Mouse (Mus musculus) neural tube, embryonic 15.5 days (tissue): ENCODE measurements at regions not wholly inside any gene's neighbourhood (a gene's known extent, or its start where the extent isn't known, plus 50 kb on each side); places are given as distances from the start of the nearest gene placed in this dataset.

Source experiments
- ATAC-seq: fragments of 200-750 bp; cut with Nextera tagmentation; 2 replicates; pipeline ENCODE4 v1.8.0; 2017; ENCODE audit warnings: mild to moderate bottlenecking, moderate TSS enrichment, moderate library complexity; ENCODE audit not compliant: low FRiP score
- H3K27ac ChIP-seq: fragments of 300-500 bp; sonication (generic); replicated peaks from 2 replicates; pipeline ENCODE4 v1.5.1; 2015; ENCODE audit warnings: mild to moderate bottlenecking, inconsistent platforms
- H3K27me3 ChIP-seq: fragments of 300-500 bp; sonication (generic); replicated peaks from 2 replicates; pipeline ENCODE4 v1.6.1; 2015; ENCODE audit warnings: inconsistent platforms
- H3K36me3 ChIP-seq: fragments of 300-500 bp; sonication (generic); 2 replicates; pipeline ENCODE4 v1.6.1; 2015; ENCODE audit warnings: inconsistent platforms
- H3K4me1 ChIP-seq: fragments of 300-500 bp; sonication (generic); 2 replicates; pipeline ENCODE4 v1.6.1; 2015; ENCODE audit warnings: inconsistent platforms
- H3K4me2 ChIP-seq: fragments of 300-500 bp; sonication (generic); 2 replicates; pipeline ENCODE4 v1.6.1; 2015; ENCODE audit warnings: inconsistent platforms, mild to moderate bottlenecking, moderate library complexity
- H3K4me3 ChIP-seq: fragments of 300-500 bp; sonication (generic); replicated peaks from 2 replicates; pipeline ENCODE4 v1.5.1; 2015; ENCODE audit warnings: mild to moderate bottlenecking, inconsistent platforms
- H3K9ac ChIP-seq: fragments of 300-500 bp; sonication (generic); replicated peaks from 2 replicates; pipeline ENCODE4 v1.6.1; 2015; ENCODE audit warnings: mild to moderate bottlenecking, inconsistent platforms
- H3K9me3 ChIP-seq: fragments of 300-500 bp; sonication (generic); replicated peaks from 2 replicates; pipeline ENCODE4 v1.6.1; 2016; ENCODE audit warnings: inconsistent platforms
- WGBS: fragments of 180-500 bp; shearing (Covaris S2); methylation state at CpG from one replicate; pipeline ENCODE4 v1.1.7; 2015; ENCODE audit warnings: mixed read lengths; 5-methylcytosine and 5-hydroxymethylcytosine counted together

DNA sequence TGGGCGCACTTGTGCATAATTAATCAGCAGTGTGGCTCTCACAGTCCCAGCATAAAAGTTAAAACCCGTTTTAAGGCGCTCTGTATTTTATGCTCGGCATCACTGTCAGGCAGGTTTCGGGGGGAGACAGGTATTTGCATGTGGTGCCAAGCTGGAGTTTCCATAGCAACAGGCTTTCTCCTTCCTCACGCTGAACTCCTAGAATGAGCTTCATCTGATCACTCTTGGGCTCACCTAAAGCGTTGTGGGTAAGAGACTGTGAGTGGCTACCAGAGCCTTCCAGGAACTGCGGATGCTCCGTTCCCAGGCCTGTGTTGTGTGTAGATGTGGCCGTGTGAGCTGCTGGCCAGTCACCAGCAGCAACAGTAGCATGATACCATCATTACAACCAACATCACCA, 161.5 kb downstream of the Ajap1 start:
- WGBS = 51% methylated on average over 10 of the region's 10 CpGs
- Histone ChIP-seq H3K36me3 (no peaks in the 10 kb centered on the region), H3K4me3 (no peak overlapping the region), H3K27ac (peak overlapping the region; percentile 49; the same call in 1 of the 2 replicates), H3K9me3 (no peaks in the 10 kb centered on the region), H3K9ac (no peak overlapping the region), H3K27me3 (no peaks in the 10 kb centered on the region), H3K4me1 (peaks cover 23% of the 10 kb centered on the region), H3K4me2 (no peak overlapping the region)
- ATAC-seq = peak; percentile 48; the same call in 1 of the 2 replicates

- Histone ChIP-seq H3K4me3 (no peak overlapping the region), H3K9ac (no peak overlapping the region), H3K9me3 (no peaks in the 10 kb centered on the region), H3K4me2 (no peak overlapping the region), H3K27me3 (no peaks in the 10 kb centered on the region), H3K27ac (peak overlapping the region; percentile 49), H3K36me3 (no peaks in the 10 kb centered on the region), H3K4me1 (peaks cover 21% of the 10 kb centered on the region)
- 59% methylated on average over 9 of the region's 9 CpGs for WGBS
- ATAC-seq = peak; percentile 46
Observed at GRCm38 (mm10) chr4:153320602-153321001, 162.0 kb downstream of the Ajap1 start.

GRCm38 (mm10) chr4:153316964-153317724, 165.5 kb downstream of the Ajap1 start:
- H3K4me1 ChIP-seq = peaks cover 21% of the 10 kb centered on the region
- H3K27me3 ChIP-seq = no peaks in the 10 kb centered on the region
- 84% methylated on average over 16 of the region's 16 CpGs for WGBS
- no peaks in the 10 kb centered on the region for H3K36me3 ChIP-seq
- H3K4me3 ChIP-seq = no peak overlapping the region
- H3K9ac ChIP-seq = no peak overlapping the region
- H3K4me2 ChIP-seq = no peak overlapping the region
- no peaks in the 10 kb centered on the region for H3K9me3 ChIP-seq
- no peak for ATAC-seq
- no peak overlapping the region for H3K27ac ChIP-seq

GRCm38 (mm10) chr4:153316519-153316918, 166.1 kb downstream of the Ajap1 start:
- WGBS = 74% methylated on average over 4 of the region's 4 CpGs

GRCm38 (mm10) chr4:153313961-153314360, 168.7 kb downstream of the Ajap1 start:
- Histone ChIP-seq H3K4me2 (no peak overlapping the region), H3K9me3 (no peaks in the 10 kb centered on the region), H3K36me3 (no peaks in the 10 kb centered on the region), H3K4me1 (peaks cover 6% of the 10 kb centered on the region; the same call in 1 of the 2 replicates), H3K9ac (no peak overlapping the region), H3K27me3 (no peaks in the 10 kb centered on the region), H3K4me3 (no peak overlapping the region), H3K27ac (no peak overlapping the region)
- 85% methylated on average over 12 of the region's 12 CpGs for WGBS
- no peak for ATAC-seq

More at GRCm38 (mm10) chr4:153316519-153316918, 166.1 kb downstream of the Ajap1 start:
- ATAC-seq = no peak
- Histone ChIP-seq H3K9ac (no peak overlapping the region), H3K4me3 (no peak overlapping the region), H3K36me3 (no peaks in the 10 kb centered on the region), H3K9me3 (no peaks in the 10 kb centered on the region), H3K27ac (no peak overlapping the region), H3K4me2 (no peak overlapping the region), H3K27me3 (no peaks in the 10 kb centered on the region), H3K4me1 (peaks cover 17% of the 10 kb centered on the region)

DNA sequence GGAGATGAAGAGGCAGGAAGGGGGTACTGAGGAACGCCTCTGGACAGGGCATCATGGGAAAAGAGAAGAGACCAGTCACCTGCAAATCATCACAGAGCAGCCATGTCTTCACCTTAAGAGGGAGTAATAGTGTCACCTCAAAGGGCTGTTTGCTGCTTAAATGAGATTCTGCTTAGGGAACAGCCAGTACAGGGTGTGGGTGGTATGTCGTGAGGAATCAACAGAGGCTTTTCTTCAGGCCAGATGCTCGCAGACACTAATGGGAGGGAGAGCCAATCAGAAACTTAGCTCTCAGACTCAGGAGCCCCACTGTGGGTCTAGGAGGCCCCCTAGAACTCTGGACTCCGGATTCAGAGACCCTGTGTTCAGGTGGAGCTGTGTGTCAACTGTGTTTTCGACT, 171.0 kb downstream of the Ajap1 start:
- ATAC-seq = no peak
- 63% methylated on average over 5 of the region's 5 CpGs for WGBS

GRCm38 (mm10) chr4:153310641-153311040, 172.0 kb downstream of the Ajap1 start:
- Histone ChIP-seq H3K36me3 (no peaks in the 10 kb centered on the region), H3K27me3 (no peaks in the 10 kb centered on the region), H3K9ac (no peak overlapping the region), H3K9me3 (no peaks in the 10 kb centered on the region), H3K4me1 (no peaks in the 10 kb centered on the region), H3K4me2 (no peak overlapping the region), H3K27ac (no peak overlapping the region), H3K4me3 (no peak overlapping the region)
- no peak for ATAC-seq
- WGBS = 57% methylated on average over 2 of the region's 2 CpGs

More for the DNA sequence above, 171.0 kb downstream of the Ajap1 start:
- H3K4me1 ChIP-seq = peaks cover 5% of the 10 kb centered on the region; the same call in 1 of the 2 replicates
- H3K4me2 ChIP-seq = no peak overlapping the region
- no peaks in the 10 kb centered on the region for H3K36me3 ChIP-seq
- H3K27me3 ChIP-seq = no peaks in the 10 kb centered on the region
- H3K27ac ChIP-seq = no peak overlapping the region
- no peak overlapping the region for H3K9ac ChIP-seq
- H3K9me3 ChIP-seq = no peaks in the 10 kb centered on the region
- H3K4me3 ChIP-seq = no peak overlapping the region

- peaks cover 14% of the 10 kb centered on the region; the same call in 1 of the 2 replicates for H3K4me1 ChIP-seq
- no peaks in the 10 kb centered on the region for H3K9me3 ChIP-seq
- ATAC-seq = no peak
- H3K27me3 ChIP-seq = no peaks in the 10 kb centered on the region
- H3K4me3 ChIP-seq = no peak overlapping the region
- H3K4me2 ChIP-seq = no peak overlapping the region
- no peak overlapping the region for H3K27ac ChIP-seq
- 37% methylated on average over 5 of the region's 5 CpGs for WGBS
- no peaks in the 10 kb centered on the region for H3K36me3 ChIP-seq
- no peak overlapping the region for H3K9ac ChIP-seq
Observed at GRCm38 (mm10) chr4:153303521-153303920, 179.1 kb downstream of the Ajap1 start.

- Histone ChIP-seq H3K4me3 (no peak overlapping the region), H3K4me1 (peaks cover 14% of the 10 kb centered on the region; the same call in 1 of the 2 replicates), H3K4me2 (no peak overlapping the region), H3K9ac (no peak overlapping the region), H3K9me3 (no peaks in the 10 kb centered on the region), H3K27ac (no peak overlapping the region), H3K27me3 (no peaks in the 10 kb centered on the region), H3K36me3 (no peaks in the 10 kb centered on the region)
- ATAC-seq = no peak
- WGBS = 76% methylated on average over 4 of the region's 4 CpGs
Observed at GRCm38 (mm10) chr4:153302855-153303254, 179.8 kb downstream of the Ajap1 start.

GRCm38 (mm10) chr4:153298277-153298676, 184.3 kb downstream of the Ajap1 start:
- H3K27me3 ChIP-seq = no peaks in the 10 kb centered on the region
- H3K4me2 ChIP-seq = no peak overlapping the region
- WGBS = 54% methylated on average over 5 of the region's 5 CpGs
- H3K4me3 ChIP-seq = no peak overlapping the region
- H3K27ac ChIP-seq = no peak overlapping the region
- H3K36me3 ChIP-seq = no peaks in the 10 kb centered on the region
- ATAC-seq = no peak
- no peaks in the 10 kb centered on the region for H3K9me3 ChIP-seq
- H3K4me1 ChIP-seq = peaks cover 23% of the 10 kb centered on the region
- no peak overlapping the region for H3K9ac ChIP-seq

DNA sequence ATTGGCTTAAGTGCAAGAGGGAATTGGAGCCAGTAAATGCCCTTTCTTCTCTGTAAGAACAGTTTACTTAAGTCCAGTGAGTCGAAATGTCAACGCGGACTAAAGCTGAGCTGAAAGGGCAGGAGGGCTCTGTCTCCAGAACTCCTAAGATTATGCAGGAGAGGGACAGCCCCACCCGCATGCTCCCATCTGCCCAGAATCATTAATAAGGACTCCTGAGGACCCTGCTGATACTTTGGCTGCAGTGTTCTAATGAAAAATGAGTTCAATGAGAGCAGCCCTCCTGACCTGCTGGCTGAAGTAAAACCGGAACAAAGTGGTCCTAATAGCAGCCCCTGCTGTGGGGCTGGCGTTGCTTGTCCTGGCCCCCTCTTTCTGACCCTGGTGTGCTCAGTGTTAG, 187.8 kb downstream of the Ajap1 start:
- H3K9me3 ChIP-seq = no peaks in the 10 kb centered on the region
- no peak overlapping the region for H3K4me2 ChIP-seq
- no peak overlapping the region for H3K9ac ChIP-seq
- no peak for ATAC-seq
- 29% methylated on average over 6 of the region's 6 CpGs for WGBS
- H3K4me3 ChIP-seq = no peak overlapping the region
- peaks cover 34% of the 10 kb centered on the region for H3K4me1 ChIP-seq
- no peak overlapping the region for H3K27ac ChIP-seq
- no peaks in the 10 kb centered on the region for H3K27me3 ChIP-seq
- no peaks in the 10 kb centered on the region for H3K36me3 ChIP-seq

- H3K4me3 ChIP-seq = no peak overlapping the region
- 40% methylated on average over 3 of the region's 3 CpGs for WGBS
- H3K4me1 ChIP-seq = peaks cover 35% of the 10 kb centered on the region
- no peak overlapping the region for H3K4me2 ChIP-seq
- H3K27me3 ChIP-seq = no peaks in the 10 kb centered on the region
- H3K9me3 ChIP-seq = no peaks in the 10 kb centered on the region
- no peak overlapping the region for H3K27ac ChIP-seq
- no peak for ATAC-seq
- H3K9ac ChIP-seq = no peak overlapping the region
- no peaks in the 10 kb centered on the region for H3K36me3 ChIP-seq
Observed at GRCm38 (mm10) chr4:153293137-153293536, 189.5 kb downstream of the Ajap1 start.
